ENCODE assay signal across 11 mouse cellular contexts in genomic region chr11:36106639-36107038, GRCm38 (mm10).
DNase-seq lines count a peak whose midpoint lies in the region; ATAC-seq and TF ChIP-seq lines count a peak whose summit lies in the region.
"Had no signal": no experiment of that assay in that cellular context is flagged by ENCODE, and none has a peak within 500 bp of the region (broad histone marks: within the 10 kb centered on the region; RNA-seq: fewer than 3 reads in every experiment).

No protein-coding gene starts in this region.

- H3K4me2 ChIP-seq in forebrain, embryonic 14.5 days (ENCODE audit: low read length): peak overlapping the region; percentile 21; the same call in 1 of the 2 replicates
- peak overlapping the region; percentile 22; the same call in 1 of the 2 replicates for H3K4me2 ChIP-seq in midbrain, embryonic 14.5 days (ENCODE audit: low read length)
- H3K4me2 ChIP-seq: stomach, embryonic 15.5 days had no signal

- WGBS in forebrain, embryonic 14.5 days: 19% methylated on average over 10 of the region's 10 CpGs
- 20% methylated on average over 10 of the region's 10 CpGs for WGBS in midbrain, embryonic 14.5 days
- 41% methylated on average over 10 of the region's 10 CpGs for WGBS in lung, adult 2 months

- H3K9me3 ChIP-seq in forebrain, embryonic 14.5 days (replicated peaks; ENCODE audit: control insufficient read depth, low read length): no peaks in the 10 kb centered on the region
- H3K9me3 ChIP-seq in midbrain, embryonic 14.5 days (ENCODE audit: control insufficient read depth, low read length): no peaks in the 10 kb centered on the region
- H3K9me3 ChIP-seq: heart, embryonic 10.5 days; stomach, embryonic 15.5 days had no signal

- no peak for TF ChIP-seq CTCF in lung, adult 2 months (IDR thresholded peaks at IDR 0.05; ENCODE audit: insufficient read depth, low read length)

- peak overlapping the region; percentile 70 for H3K27ac ChIP-seq in forebrain, embryonic 14.5 days (ENCODE audit: low read depth, low read length)
- H3K27ac ChIP-seq in midbrain, embryonic 14.5 days (replicated peaks; ENCODE audit: low read depth, low read length): peak overlapping the region; percentile 86
- H3K27ac ChIP-seq: heart, embryonic 10.5 days; stomach, embryonic 15.5 days had no signal

- peaks cover 38% of the 10 kb centered on the region for H3K4me1 ChIP-seq in forebrain, embryonic 14.5 days (ENCODE audit: control insufficient read depth, insufficient read depth, low read length)
- peaks cover 49% of the 10 kb centered on the region for H3K4me1 ChIP-seq in midbrain, embryonic 14.5 days (ENCODE audit: control insufficient read depth, insufficient read depth, low read length)
- no peaks in the 10 kb centered on the region for H3K4me1 ChIP-seq in lung, adult 2 months (ENCODE audit: control insufficient read depth, insufficient read depth, low read length)
- H3K4me1 ChIP-seq: stomach, embryonic 15.5 days had no signal

- H3K4me3 ChIP-seq in forebrain, embryonic 14.5 days (ENCODE audit: low read depth, low read length): no peak overlapping the region
- H3K4me3 ChIP-seq in midbrain, embryonic 14.5 days (replicated peaks; ENCODE audit: low read depth, low read length): no peak overlapping the region
- no peak overlapping the region for H3K4me3 ChIP-seq in lung, adult 2 months (replicated peaks; ENCODE audit: extremely low read depth, low read depth, low read length)
- H3K4me3 ChIP-seq: heart, embryonic 10.5 days; stomach, embryonic 15.5 days had no signal

- peak; percentile 10 to 26 for DNase-seq in adrenal gland, adult (ENCODE audit: inconsistent age in 2 of 2, low spot score in 1 of 2)
- no peak for DNase-seq in adrenal gland, adult 8-10 months
- DNase-seq in Muller cell, postnatal 12 days (ENCODE audit: inconsistent ontology term): peak; percentile 47
- peak; percentile 77 for DNase-seq in forebrain, embryonic 14.5 days (ENCODE audit: low spot score)
- DNase-seq in midbrain, embryonic 14.5 days: peak; percentile 85
- DNase-seq in lung, adult 2 months: no peak
- no peak for DNase-seq in yolk sac, embryonic 10.5 days (ENCODE audit: low spot score)
- no peak for DNase-seq in kidney, adult 9 months
- DNase-seq: cerebellum, postnatal 36 days had no signal

- no peaks in the 10 kb centered on the region for H3K27me3 ChIP-seq in forebrain, embryonic 14.5 days (replicated peaks; ENCODE audit: control insufficient read depth, insufficient read depth, low read length)
- H3K27me3 ChIP-seq in midbrain, embryonic 14.5 days (ENCODE audit: control insufficient read depth, insufficient read depth, low read length): no peaks in the 10 kb centered on the region
- H3K27me3 ChIP-seq: stomach, embryonic 15.5 days had no signal

- no peak overlapping the region for H3K9ac ChIP-seq in forebrain, embryonic 14.5 days (ENCODE audit: low read length)
- no peak overlapping the region for H3K9ac ChIP-seq in midbrain, embryonic 14.5 days (replicated peaks; ENCODE audit: low read length)
- H3K9ac ChIP-seq: stomach, embryonic 15.5 days had no signal

- peak; percentile 71 for ATAC-seq in forebrain, embryonic 14.5 days
- peak; percentile 62; the same call in 1 of the 2 replicates for ATAC-seq in midbrain, embryonic 14.5 days (ENCODE audit: low FRiP score, low TSS enrichment)

- no peaks in the 10 kb centered on the region for H3K36me3 ChIP-seq in forebrain, embryonic 14.5 days (ENCODE audit: control insufficient read depth, insufficient read depth, low read length)
- H3K36me3 ChIP-seq in midbrain, embryonic 14.5 days (ENCODE audit: control insufficient read depth, insufficient read depth, low read length): no peaks in the 10 kb centered on the region; the same call in 1 of the 2 replicates
- H3K36me3 ChIP-seq: heart, embryonic 10.5 days; stomach, embryonic 15.5 days had no signal

- TF ChIP-seq POLR2A in lung, adult 2 months (IDR thresholded peaks at IDR 0.05; ENCODE audit: borderline replicate concordance, extremely low read depth, low read depth, low read length): no peak

Comparison
In these comparisons a context has a peak if more than half of its experiments do, and no peak if none do; other contexts are left out.
1. DNase-seq: peak in adrenal gland, adult (2 of 2), Muller cell, postnatal 12 days (single experiment), forebrain, embryonic 14.5 days (single experiment) and midbrain, embryonic 14.5 days (single experiment); none in adrenal gland, adult 8-10 months (single experiment), lung, adult 2 months (single experiment), yolk sac, embryonic 10.5 days (single experiment) and kidney, adult 9 months (single experiment).